Mouse (Mus musculus): ENCODE measurements at regions not wholly inside any gene's neighbourhood (a gene's known extent, or its start where the extent isn't known, plus 50 kb on each side); places are given as distances from the start of the nearest gene placed in this dataset.

- TF ChIP-seq MXI1 (IDR thresholded peaks at IDR 0.05; ENCODE audit: low read depth, low read length): no peak
- TF ChIP-seq POLR2A (IDR thresholded peaks at IDR 0.05; ENCODE audit: control insufficient read depth in 1 of 2, insufficient read depth in 1 of 2, low read depth in 1 of 2, low read length in 2 of 2, poor library complexity in 1 of 2): no peak
- TF ChIP-seq E2F4 (IDR thresholded peaks at IDR 0.05; ENCODE audit: borderline replicate concordance, low read depth, low read length): no peak
- TF ChIP-seq CHD2 (IDR thresholded peaks at IDR 0.05; ENCODE audit: low read length): no peak
- no peak for TF ChIP-seq SIN3A (IDR thresholded peaks at IDR 0.05; ENCODE audit: low read length)
Measured at GRCm38 (mm10) chr15:49588851-49589250, 4295.9 kb upstream of the Gm7489 start.
